Mouse (Mus musculus) left cerebral cortex, postnatal 4 days (tissue): ENCODE data around the gene Mtm1. TPM values are rescaled to one million over a fixed set of nuclear protein-coding genes. Genes with fewer than 3 reads are reported as not detected.

Experiments used
- DNase-seq: peaks from one replicate; pipeline ENCODE4 v3.0.0-alpha.2; 2022
- intact Hi-C: fragments of 180-260 bp; cut with DNase I; formaldehyde crosslinking; loops from one replicate; pipeline ENCODE4 v1.15.1; 2025
- total RNA-seq, 2 experiments: library from RNA; stranded (reverse); gene quantifications; 2 replicates each; pipeline ENCODE4 v1.2.3; 2021

Gene Mtm1
- total RNA-seq = 1 to 10 TPM; 3.7 to 4.6 TPM

DNA sequence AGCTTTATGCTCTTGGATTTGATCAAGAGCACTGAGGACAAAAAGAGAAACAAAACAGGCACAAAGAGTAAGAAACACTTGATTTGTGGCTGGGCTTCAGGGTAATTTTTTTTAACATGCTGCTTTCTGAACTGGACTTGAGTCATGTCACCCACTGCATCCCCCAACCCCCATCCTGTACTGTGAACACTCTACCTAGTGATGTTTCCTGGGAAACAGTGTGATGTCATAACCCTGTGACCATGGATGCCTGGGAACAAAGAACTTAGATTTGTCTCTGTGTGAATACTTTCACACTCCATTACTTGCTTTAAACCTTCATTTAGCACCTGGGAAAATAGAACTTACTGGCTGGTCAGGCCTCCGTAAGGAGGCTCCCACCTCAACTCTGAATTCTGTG is at the start of gene Mtm1:
Mtm1 (plus strand) TSS at position 301 of the 400 bp plus-strand sequence.
- no peak for DNase-seq
- intact Hi-C loops = no loop called here

DNA sequence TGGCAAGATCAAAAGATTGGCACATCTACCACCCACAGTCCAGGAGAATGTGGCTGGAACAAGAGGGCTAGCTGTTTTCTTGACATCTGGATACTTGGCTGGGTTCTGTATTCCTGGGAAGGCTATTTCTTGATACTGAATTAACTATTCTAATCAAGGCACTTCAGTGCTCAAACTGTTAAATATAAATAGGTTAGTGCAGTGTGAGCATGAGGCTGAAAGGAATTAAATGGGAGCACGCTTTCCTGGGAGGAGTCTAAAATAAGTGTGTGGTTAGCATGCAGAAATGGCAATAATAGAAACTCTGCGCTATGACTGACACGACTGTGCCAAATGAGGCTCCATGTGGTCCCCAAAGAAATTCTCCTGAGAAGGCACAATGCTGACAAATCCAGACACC is 29.0 kb upstream of the Mtm1 start:
- intact Hi-C loops = no loop called here
- no peak for DNase-seq

DNA sequence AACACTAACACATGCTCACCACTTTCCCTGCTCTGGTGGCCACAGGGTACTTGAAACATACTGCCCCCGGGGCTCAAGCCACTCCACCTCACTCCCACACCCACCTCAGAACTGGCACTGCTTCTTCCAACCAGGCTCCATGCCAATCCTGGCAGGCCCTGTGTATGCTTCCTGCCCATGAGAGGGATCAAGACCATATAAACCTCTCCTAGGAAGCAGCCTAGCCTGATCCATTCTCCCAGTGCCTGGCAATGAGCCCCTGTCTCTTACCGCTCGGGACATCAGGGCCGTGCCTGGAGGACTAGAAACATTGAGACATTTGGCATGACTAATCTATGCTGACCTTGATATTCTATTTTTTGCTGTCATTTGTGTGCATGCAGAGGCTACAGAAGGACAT is 26.9 kb upstream of the Mtm1 start:
- DNase-seq = peak; percentile 41
- intact Hi-C loops = no loop called here

GRCm38 (mm10) chrX:71186396-71186795 is 24.2 kb upstream of the Mtm1 start:
- intact Hi-C loops = no loop called here
- no peak for DNase-seq

DNA sequence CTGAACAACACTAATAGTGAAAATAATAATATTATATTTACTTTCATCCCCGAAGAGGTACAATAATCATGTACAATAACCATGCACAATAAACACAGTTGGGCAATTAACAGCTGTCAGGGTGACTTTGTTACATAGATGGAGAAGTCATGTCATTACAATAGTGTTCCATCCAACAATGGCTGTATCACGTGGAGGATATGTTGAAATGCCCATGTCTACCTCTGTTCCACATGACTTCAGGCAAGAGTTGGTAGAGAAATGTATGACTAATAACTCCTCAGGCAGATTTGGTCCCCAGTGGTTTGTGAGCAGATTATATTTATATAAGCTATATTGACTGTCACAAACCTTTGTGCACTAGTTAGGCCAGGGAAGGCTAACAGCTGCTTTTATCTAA is 5.8 kb upstream of the Mtm1 start:
- no peak for DNase-seq
- intact Hi-C loops = no loop called here

DNA sequence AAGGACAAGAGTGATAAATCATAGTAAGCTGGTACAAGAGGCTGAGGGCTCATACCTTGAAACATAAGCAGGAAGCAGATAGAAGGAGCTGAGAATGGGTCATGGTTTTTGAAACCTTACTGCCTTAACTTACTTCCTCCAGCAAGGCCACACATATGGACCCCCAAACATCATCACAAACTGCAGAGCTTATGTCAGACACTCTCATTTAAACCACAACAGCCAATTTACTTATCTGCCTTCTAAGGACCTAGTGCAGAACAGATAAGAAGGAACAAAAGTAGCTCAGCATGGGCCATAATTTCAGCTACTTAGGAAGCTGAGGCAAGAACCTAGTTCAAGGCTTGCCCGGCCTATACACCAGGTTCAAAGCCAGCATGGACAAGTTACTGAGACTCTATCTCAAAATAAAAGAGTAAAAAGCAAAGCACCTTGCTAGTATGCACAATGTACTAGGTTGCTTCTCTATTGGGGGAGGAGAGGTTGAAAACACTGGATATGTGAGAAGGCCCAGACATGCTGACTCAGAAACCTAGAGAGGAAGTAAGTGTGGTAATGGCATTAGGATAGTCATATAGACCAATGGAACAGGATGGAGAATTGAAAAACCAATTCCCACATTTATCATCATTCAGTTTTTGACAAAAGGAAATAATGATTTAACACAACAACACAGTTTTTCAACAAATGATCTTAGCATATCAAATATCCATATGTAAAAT is 4.6 kb upstream of the Mtm1 start:
- no peak for DNase-seq
- intact Hi-C loops = no loop called here

GRCm38 (mm10) chrX:71206595-71206994 is 4.0 kb upstream of the Mtm1 start:
- intact Hi-C loops = no loop called here
- no peak for DNase-seq

DNA sequence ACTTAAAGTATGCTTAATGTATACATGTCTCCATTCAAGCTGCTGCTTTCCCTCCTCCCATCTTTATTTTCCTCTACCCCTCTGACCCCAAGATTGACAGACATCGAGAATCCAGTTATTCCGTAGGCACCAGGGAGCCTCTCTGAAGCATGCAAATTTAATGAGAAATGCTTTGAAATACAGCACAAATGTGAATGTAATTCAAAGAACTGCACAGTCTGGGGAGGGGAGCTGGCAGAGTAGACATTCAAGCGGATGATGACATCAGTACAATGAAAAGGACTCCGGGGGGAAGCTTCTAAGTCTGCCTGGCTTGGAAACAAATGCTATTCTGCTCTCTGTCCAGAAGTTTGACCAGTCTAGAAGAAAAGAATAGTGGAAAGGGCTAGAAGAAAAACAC is 2.3 kb downstream of the Mtm1 start:
- intact Hi-C loops = no loop called here
- no peak for DNase-seq

- peak; percentile 86 for DNase-seq
- intact Hi-C loops = no loop called here
Measured at GRCm38 (mm10) chrX:71214441-71215112, 4.0 kb downstream of the Mtm1 start.

DNA sequence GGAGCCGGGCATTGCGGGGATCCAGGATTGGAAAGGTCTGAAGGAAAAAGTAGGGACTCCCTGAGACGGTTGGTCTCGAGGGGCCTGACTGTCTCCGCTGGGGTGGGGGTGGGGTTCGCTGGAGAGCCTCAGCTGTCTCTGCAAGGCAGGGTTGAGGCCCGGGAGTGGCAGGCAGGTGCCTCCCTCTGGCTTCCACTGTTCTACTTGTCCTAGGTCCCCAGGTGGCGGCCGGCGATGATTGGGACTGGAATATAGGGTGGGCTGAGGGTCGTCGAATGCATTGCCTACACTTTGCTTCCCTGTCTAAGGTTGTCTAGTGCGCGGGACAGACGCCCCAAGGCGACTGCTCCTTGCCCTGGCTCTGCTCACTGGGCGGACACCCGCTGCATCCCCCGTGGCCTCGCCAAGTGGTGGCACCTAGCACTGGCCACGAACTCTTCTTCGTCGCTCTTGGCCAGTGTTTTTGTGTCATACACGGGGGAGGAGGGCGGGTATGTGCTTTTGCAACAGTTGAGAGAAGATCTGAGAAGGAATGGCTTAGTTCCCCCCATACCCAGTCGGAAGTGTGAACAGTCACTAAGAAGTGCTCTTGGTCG is 4.6 kb downstream of the Mtm1 start:
- DNase-seq = no peak
- intact Hi-C loops = no loop called here

- intact Hi-C loops = no loop called here
- DNase-seq = no peak
Measured at GRCm38 (mm10) chrX:71216879-71217278, 6.3 kb downstream of the Mtm1 start.

DNA sequence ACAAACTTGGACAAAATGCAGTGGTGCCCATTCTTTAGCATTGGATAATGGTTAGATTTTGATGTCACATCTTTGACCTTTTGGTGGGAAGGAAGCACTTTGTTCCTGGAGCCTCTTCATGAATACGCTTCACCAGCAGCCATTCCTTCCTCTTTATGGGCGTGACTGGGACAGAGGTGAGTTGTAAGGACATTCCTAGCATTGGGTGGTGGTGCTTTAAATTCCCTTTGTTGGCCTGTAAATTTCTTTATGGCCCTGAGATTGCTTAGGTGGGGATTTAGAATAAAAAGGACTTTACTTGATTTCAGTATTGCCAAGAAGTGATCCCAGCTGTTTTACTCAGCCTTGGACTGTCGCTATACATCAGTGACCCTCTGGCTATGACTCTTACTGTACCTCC is 8.3 kb downstream of the Mtm1 start:
- intact Hi-C loops = no loop called here
- DNase-seq = no peak

GRCm38 (mm10) chrX:71220896-71221295 is 10.3 kb downstream of the Mtm1 start:
- intact Hi-C loops = no loop called here
- DNase-seq = no peak

DNA sequence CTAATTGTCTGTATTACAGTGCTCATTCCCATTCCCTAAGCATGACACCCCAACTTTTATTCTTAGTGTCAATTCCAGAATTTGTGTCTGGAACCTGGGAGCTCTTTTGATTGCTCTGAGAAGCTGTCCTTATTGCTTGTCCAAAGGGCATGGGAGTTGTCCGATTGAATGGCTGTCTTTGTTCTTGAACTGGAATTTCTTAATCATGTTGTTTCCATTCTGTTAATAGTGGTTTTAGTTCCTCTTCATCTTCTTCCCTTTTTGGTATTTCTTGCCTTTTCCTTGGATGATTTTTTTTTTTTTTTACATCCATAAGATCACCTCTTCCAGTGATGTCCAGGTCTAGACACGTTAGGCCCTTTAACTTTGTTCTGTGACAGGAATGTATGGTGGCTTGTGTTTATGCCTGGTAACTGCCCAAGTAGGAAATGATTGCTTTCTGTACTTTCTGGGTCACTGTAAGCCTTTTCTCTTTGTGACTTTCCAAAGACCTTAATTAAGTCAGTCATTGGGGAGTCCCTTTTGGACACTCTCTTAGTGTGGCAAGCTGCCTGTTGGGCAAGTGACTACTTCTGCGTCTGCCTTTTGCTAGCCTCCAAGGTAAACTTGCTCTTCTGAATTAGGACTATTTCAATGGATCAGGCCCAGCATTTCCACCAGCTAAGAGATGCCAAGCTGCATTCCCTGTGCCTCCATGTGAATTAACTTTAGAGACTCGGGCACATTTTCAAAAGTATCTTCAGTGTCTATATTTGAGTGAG is 12.3 kb downstream of the Mtm1 start:
- intact Hi-C loops = no loop called here
- DNase-seq = no peak

GRCm38 (mm10) chrX:71226881-71227280 is 16.3 kb downstream of the Mtm1 start:
- DNase-seq = no peak
- intact Hi-C loops = no loop called here

- no peak for DNase-seq
- intact Hi-C loops = no loop called here
Measured at GRCm38 (mm10) chrX:71228200-71228599, 17.6 kb downstream of the Mtm1 start.

DNA sequence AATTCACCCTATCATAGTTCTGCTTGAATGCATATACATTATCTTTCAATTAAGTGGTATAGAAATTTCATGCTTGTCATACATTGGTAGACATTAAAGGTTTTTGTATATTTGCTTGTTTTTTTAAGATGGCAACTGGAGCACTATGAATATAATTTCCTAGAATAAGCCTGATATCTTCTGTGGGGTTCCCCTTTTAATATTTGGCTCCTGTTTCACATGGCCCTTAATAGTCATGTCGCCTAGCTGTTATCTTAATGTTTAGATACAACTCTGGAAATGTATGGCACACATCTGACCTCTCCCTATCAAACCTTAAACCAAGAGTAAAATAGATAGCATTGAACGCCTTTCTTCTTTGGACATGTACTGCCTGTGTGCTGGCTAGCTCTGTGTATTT is 20.3 kb downstream of the Mtm1 start:
- DNase-seq = no peak
- intact Hi-C loops = no loop called here

GRCm38 (mm10) chrX:71256422-71256821 is 45.9 kb downstream of the Mtm1 start:
- intact Hi-C loops = no loop called here
- DNase-seq = no peak

- intact Hi-C loops = no loop called here
- DNase-seq = no peak
Measured at GRCm38 (mm10) chrX:71260857-71261256, 50.3 kb downstream of the Mtm1 start.

DNA sequence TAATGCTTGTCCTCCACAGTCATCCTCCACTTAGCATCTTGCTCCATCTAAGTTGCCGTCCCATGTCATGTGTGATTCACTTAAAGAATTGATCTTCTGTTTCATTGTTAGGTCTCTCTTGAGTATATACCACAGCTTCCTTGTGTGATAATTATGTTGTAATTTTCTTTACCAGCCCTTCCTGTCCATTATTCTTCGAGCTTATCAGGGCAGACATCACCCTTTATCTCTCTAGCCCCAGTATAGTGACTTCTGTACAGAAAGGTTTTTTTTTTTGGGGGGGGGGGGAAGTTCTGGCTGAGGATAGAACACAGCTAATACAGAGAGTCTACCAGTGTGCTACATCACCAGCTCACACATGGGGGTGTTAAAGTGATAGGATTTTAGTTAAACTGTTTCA is 53.7 kb downstream of the Mtm1 start:
- no peak for DNase-seq
- intact Hi-C loops = no loop called here

GRCm38 (mm10) chrX:71268972-71269371 is 58.4 kb downstream of the Mtm1 start:
- DNase-seq = no peak
- intact Hi-C loops = no loop called here

DNA sequence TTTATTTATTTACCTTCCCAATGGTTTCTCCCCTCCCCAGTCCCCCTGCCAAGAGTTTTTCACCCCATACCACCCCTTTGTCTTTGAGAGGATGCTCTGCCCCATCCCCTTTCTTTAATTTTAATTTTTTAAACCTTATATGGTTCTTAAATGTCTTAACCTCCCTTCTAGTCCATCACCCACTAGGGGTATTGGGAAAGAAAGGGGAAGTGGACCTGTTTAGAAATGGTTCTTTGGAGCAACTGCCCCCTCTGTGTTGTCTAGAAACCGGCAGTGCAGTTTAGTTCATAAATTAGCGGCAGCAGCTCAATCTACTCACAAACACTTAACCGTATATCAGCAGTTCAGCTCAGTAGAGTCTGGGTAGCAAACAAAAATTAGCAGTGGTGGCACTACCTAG is 63.6 kb downstream of the Mtm1 start:
- intact Hi-C loops = no loop called here
- DNase-seq = no peak
